Mouse (Mus musculus) hindbrain, embryonic 15.5 days (tissue): ENCODE measurements around the gene Cacna1d. TPM values are rescaled to one million over a fixed set of nuclear protein-coding genes. Genes with fewer than 3 reads are reported as not detected.

ENCODE experiments used
- ATAC-seq: fragments of 200-750 bp; cut with Nextera tagmentation; 2 replicates; pipeline ENCODE4 v1.8.0; 2017; ENCODE audit warnings: low read depth, moderate number of reproducible peaks, moderate TSS enrichment; ENCODE audit not compliant: low FRiP score
- H3K27ac ChIP-seq: fragments of 300-500 bp; sonication (generic); replicated peaks from 2 replicates; pipeline ENCODE4 v1.5.1; 2015; ENCODE audit warnings: mild to moderate bottlenecking, inconsistent platforms
- H3K27me3 ChIP-seq: fragments of 300-500 bp; sonication (generic); 2 replicates; pipeline ENCODE4 v1.6.1; 2015; ENCODE audit warnings: control low read depth, inconsistent platforms
- H3K36me3 ChIP-seq: fragments of 300-500 bp; sonication (generic); 2 replicates; pipeline ENCODE4 v1.6.1; 2015; ENCODE audit warnings: control low read depth, inconsistent platforms
- H3K4me1 ChIP-seq: fragments of 300-500 bp; sonication (generic); replicated peaks from 2 replicates; pipeline ENCODE4 v1.6.1; 2015; ENCODE audit warnings: control low read depth, inconsistent platforms
- H3K4me2 ChIP-seq: fragments of 300-500 bp; sonication (generic); 2 replicates; pipeline ENCODE4 v1.6.1; 2015; ENCODE audit warnings: moderate library complexity, mild to moderate bottlenecking, inconsistent platforms
- H3K4me3 ChIP-seq: fragments of 300-500 bp; sonication (generic); 2 replicates; pipeline ENCODE4 v1.5.1; 2015; ENCODE audit warnings: mild to moderate bottlenecking, inconsistent platforms
- H3K9ac ChIP-seq: fragments of 300-500 bp; sonication (generic); 2 replicates; pipeline ENCODE4 v1.6.1; 2015; ENCODE audit warnings: inconsistent platforms
- H3K9me3 ChIP-seq: fragments of 300-500 bp; sonication (generic); 2 replicates; pipeline ENCODE4 v1.6.1; 2016; ENCODE audit warnings: control low read depth, inconsistent platforms
- WGBS: fragments of 180-500 bp; shearing (Covaris S2); methylation state at CpG from one replicate; pipeline ENCODE4 v1.1.7; 2015; 5-methylcytosine and 5-hydroxymethylcytosine counted together
- polyA plus RNA-seq: library from polyadenylated mRNA; unstranded; fragments of >200 nt; fragmentation: Nextera tagmentation; extraction: Ambion mirVana; gene quantifications from 2 replicates; pipeline ENCODE4 v1.2.1, GENCODE M21; 2015

Cacna1d gene
- polyA plus RNA-seq, 1 experiment from 2014 or later, result 10.7 TPM

GRCm38 (mm10) chr14:30318715-30319437 lies 172.4 kb downstream of the Cacna1d start:
- H3K4me2 ChIP-seq, result no peak overlapping the region
- H3K4me1 ChIP-seq, result no peaks in the 10 kb centered on the region
- no peak for ATAC-seq
- WGBS, result 88% methylated on average over 9 of the region's 9 CpGs
- H3K36me3 ChIP-seq, result no peaks in the 10 kb centered on the region
- no peaks in the 10 kb centered on the region for H3K27me3 ChIP-seq
- no peak overlapping the region for H3K4me3 ChIP-seq
- H3K9me3 ChIP-seq, result no peaks in the 10 kb centered on the region
- H3K9ac ChIP-seq, result no peak overlapping the region
- H3K27ac ChIP-seq, result no peak overlapping the region

- Histone ChIP-seq H3K27me3 (no peaks in the 10 kb centered on the region), H3K4me1 (no peaks in the 10 kb centered on the region), H3K9me3 (no peaks in the 10 kb centered on the region), H3K9ac (no peak overlapping the region), H3K4me2 (no peak overlapping the region), H3K36me3 (no peaks in the 10 kb centered on the region), H3K4me3 (no peak overlapping the region), H3K27ac (no peak overlapping the region)
- ATAC-seq, result 0 out of 2 replicates have a peak, but pooled peaks have one; percentile 27
- 88% methylated on average over 12 of the region's 12 CpGs for WGBS
These were observed 173.0 kb downstream of the Cacna1d start for GRCm38 (mm10) chr14:30318293-30318692.

- no peaks in the 10 kb centered on the region for H3K36me3 ChIP-seq
- no peak overlapping the region for H3K27ac ChIP-seq
- no peak overlapping the region for H3K4me2 ChIP-seq
- H3K27me3 ChIP-seq, result no peaks in the 10 kb centered on the region
- WGBS, result 88% methylated on average over 10 of the region's 10 CpGs
- no peaks in the 10 kb centered on the region for H3K4me1 ChIP-seq
- ATAC-seq, result no peak
- H3K9ac ChIP-seq, result no peak overlapping the region
- no peak overlapping the region for H3K4me3 ChIP-seq
- H3K9me3 ChIP-seq, result no peaks in the 10 kb centered on the region
These were observed 173.6 kb downstream of the Cacna1d start for GRCm38 (mm10) chr14:30317616-30318015.

- peaks cover 6% of the 10 kb centered on the region; the same call in 1 of the 2 replicates for H3K4me1 ChIP-seq
- H3K9me3 ChIP-seq, result no peaks in the 10 kb centered on the region
- 62% methylated on average over 13 of the region's 13 CpGs for WGBS
- ATAC-seq, result no peak
- no peak overlapping the region for H3K9ac ChIP-seq
- no peaks in the 10 kb centered on the region for H3K27me3 ChIP-seq
- H3K4me3 ChIP-seq, result no peak overlapping the region
- H3K4me2 ChIP-seq, result no peak overlapping the region
- no peak overlapping the region for H3K27ac ChIP-seq
- H3K36me3 ChIP-seq, result no peaks in the 10 kb centered on the region
These were observed 179.9 kb downstream of the Cacna1d start for GRCm38 (mm10) chr14:30311206-30311889.

- Histone ChIP-seq H3K4me1 (peaks cover 6% of the 10 kb centered on the region; the same call in 1 of the 2 replicates), H3K9me3 (no peaks in the 10 kb centered on the region), H3K9ac (no peak overlapping the region), H3K27me3 (no peaks in the 10 kb centered on the region), H3K36me3 (no peaks in the 10 kb centered on the region), H3K27ac (no peak overlapping the region), H3K4me2 (no peak overlapping the region), H3K4me3 (no peak overlapping the region)
- WGBS, result 94% methylated on average over 10 of the region's 10 CpGs
- no peak for ATAC-seq
These were observed 181.0 kb downstream of the Cacna1d start for GRCm38 (mm10) chr14:30310236-30310635.

GRCm38 (mm10) chr14:30306221-30306620 lies 185.0 kb downstream of the Cacna1d start:
- no peaks in the 10 kb centered on the region for H3K27me3 ChIP-seq
- no peaks in the 10 kb centered on the region for H3K4me1 ChIP-seq
- H3K9me3 ChIP-seq, result no peaks in the 10 kb centered on the region
- 31% methylated on average over 6 of the region's 6 CpGs for WGBS
- H3K36me3 ChIP-seq, result no peaks in the 10 kb centered on the region
- ATAC-seq, result no peak
- H3K4me2 ChIP-seq, result no peak overlapping the region
- no peak overlapping the region for H3K9ac ChIP-seq
- H3K4me3 ChIP-seq, result no peak overlapping the region
- H3K27ac ChIP-seq, result no peak overlapping the region

- Histone ChIP-seq H3K4me3 (no peak overlapping the region), H3K4me2 (no peak overlapping the region), H3K27ac (no peak overlapping the region), H3K9me3 (no peaks in the 10 kb centered on the region), H3K36me3 (no peaks in the 10 kb centered on the region), H3K4me1 (0 out of 2 replicates have a peak, but pooled peaks cover 3% of the 10 kb centered on the region), H3K9ac (no peak overlapping the region), H3K27me3 (no peaks in the 10 kb centered on the region)
- ATAC-seq, result no peak
- 60% methylated on average over 7 of the region's 7 CpGs for WGBS
These were observed 191.3 kb downstream of the Cacna1d start for GRCm38 (mm10) chr14:30299946-30300345.

GRCm38 (mm10) chr14:30297492-30297891 lies 193.8 kb downstream of the Cacna1d start:
- Histone ChIP-seq H3K27ac (no peak overlapping the region), H3K9ac (no peak overlapping the region), H3K4me2 (no peak overlapping the region), H3K9me3 (no peaks in the 10 kb centered on the region), H3K4me1 (0 out of 2 replicates have a peak, but pooled peaks cover 3% of the 10 kb centered on the region), H3K4me3 (no peak overlapping the region), H3K27me3 (no peaks in the 10 kb centered on the region), H3K36me3 (no peaks in the 10 kb centered on the region)
- WGBS, result 95% methylated on average over 11 of the region's 11 CpGs
- no peak for ATAC-seq

GRCm38 (mm10) chr14:30292135-30292463 lies 199.2 kb downstream of the Cacna1d start:
- Histone ChIP-seq H3K27me3 (no peaks in the 10 kb centered on the region), H3K9ac (no peak overlapping the region), H3K4me1 (no peaks in the 10 kb centered on the region), H3K4me2 (no peak overlapping the region), H3K9me3 (no peaks in the 10 kb centered on the region), H3K36me3 (no peaks in the 10 kb centered on the region), H3K4me3 (no peak overlapping the region), H3K27ac (no peak overlapping the region)
- no peak for ATAC-seq
- 39% methylated on average over 1 of the region's 1 CpGs for WGBS

- no peaks in the 10 kb centered on the region for H3K9me3 ChIP-seq
- 64% methylated on average over 9 of the region's 9 CpGs for WGBS
- no peak overlapping the region for H3K4me3 ChIP-seq
- no peaks in the 10 kb centered on the region for H3K4me1 ChIP-seq
- ATAC-seq, result no peak
- H3K27ac ChIP-seq, result 0 out of 2 replicates have a peak overlapping the region, but pooled peaks have one; percentile 1
- H3K9ac ChIP-seq, result no peak overlapping the region
- H3K4me2 ChIP-seq, result no peak overlapping the region
- H3K27me3 ChIP-seq, result no peaks in the 10 kb centered on the region
- H3K36me3 ChIP-seq, result no peaks in the 10 kb centered on the region
These were observed 199.7 kb downstream of the Cacna1d start for GRCm38 (mm10) chr14:30291389-30292134.

- WGBS, result 78% methylated on average over 10 of the region's 10 CpGs
- no peak for ATAC-seq
- no peaks in the 10 kb centered on the region for H3K36me3 ChIP-seq
- H3K9ac ChIP-seq, result no peak overlapping the region
- no peak overlapping the region for H3K4me2 ChIP-seq
- H3K27me3 ChIP-seq, result no peaks in the 10 kb centered on the region
- no peaks in the 10 kb centered on the region for H3K9me3 ChIP-seq
- H3K27ac ChIP-seq, result no peak overlapping the region
- H3K4me3 ChIP-seq, result no peak overlapping the region
- H3K4me1 ChIP-seq, result no peaks in the 10 kb centered on the region
These were observed 206.8 kb downstream of the Cacna1d start for GRCm38 (mm10) chr14:30284446-30284845.

- H3K9ac ChIP-seq, result no peak overlapping the region
- no peaks in the 10 kb centered on the region for H3K36me3 ChIP-seq
- no peak overlapping the region for H3K4me3 ChIP-seq
- H3K9me3 ChIP-seq, result no peaks in the 10 kb centered on the region
- H3K4me2 ChIP-seq, result no peak overlapping the region
- H3K4me1 ChIP-seq, result no peaks in the 10 kb centered on the region
- WGBS, result 76% methylated on average over 10 of the region's 10 CpGs
- no peak for ATAC-seq
- H3K27ac ChIP-seq, result no peak overlapping the region
- no peaks in the 10 kb centered on the region for H3K27me3 ChIP-seq
These were observed 207.2 kb downstream of the Cacna1d start for GRCm38 (mm10) chr14:30284022-30284421.
